Mouse (Mus musculus) embryo, embryonic 10.5 days (tissue): ENCODE data around the gene Gm826.
A peak's percentile ranks its signal among the peaks of the same experiment; 100 is the strongest.

Experiments used
- DNase-seq: peaks from one replicate; pipeline ENCODE4 v3.0.0-alpha.2; 2015; ENCODE audit warnings: low spot score

The Gm826 gene

GRCm38 (mm10) chr2:160334111-160334661, at the start of gene Gm826:
Gene Gm826 (minus strand): TSS chr2:160334162.
- no peak for DNase-seq

GRCm38 (mm10) chr2:160383418-160383817, 49.5 kb upstream of the Gm826 start:
- DNase-seq = no peak

GRCm38 (mm10) chr2:160378271-160378670, 44.3 kb upstream of the Gm826 start:
- peak; percentile 63 for DNase-seq

- DNase-seq = no peak
Measured at GRCm38 (mm10) chr2:160376236-160376635, 42.3 kb upstream of the Gm826 start.

- peak; percentile 38 for DNase-seq
Measured at GRCm38 (mm10) chr2:160369653-160370420, 35.9 kb upstream of the Gm826 start.

- peak; percentile 64 for DNase-seq
Measured at GRCm38 (mm10) chr2:160368422-160369357, 34.7 kb upstream of the Gm826 start.

GRCm38 (mm10) chr2:160367448-160368208, 33.7 kb upstream of the Gm826 start:
- DNase-seq = peak; percentile 95

- peak; percentile 96 for DNase-seq
Measured at GRCm38 (mm10) chr2:160366980-160367338, 33.0 kb upstream of the Gm826 start, which contains the start of gene Mafb. Gene Mafb (minus strand): TSS chr2:160367065.

GRCm38 (mm10) chr2:160366111-160366979, 32.4 kb upstream of the Gm826 start:
- DNase-seq = peak; percentile 63

- DNase-seq = peak; percentile 61
Measured at GRCm38 (mm10) chr2:160365107-160365911, 31.3 kb upstream of the Gm826 start.

GRCm38 (mm10) chr2:160364666-160365065, 30.7 kb upstream of the Gm826 start:
- DNase-seq = peak; percentile 69

- DNase-seq = peak; percentile 62
Measured at GRCm38 (mm10) chr2:160364128-160364650, 30.2 kb upstream of the Gm826 start.

GRCm38 (mm10) chr2:160363201-160363600, 29.2 kb upstream of the Gm826 start:
- peak; percentile 44 for DNase-seq

GRCm38 (mm10) chr2:160361442-160362121, 27.6 kb upstream of the Gm826 start:
- peak; percentile 34 for DNase-seq

- DNase-seq = peak; percentile 32
Measured at GRCm38 (mm10) chr2:160360234-160360874, 26.4 kb upstream of the Gm826 start.

- no peak for DNase-seq
Measured at GRCm38 (mm10) chr2:160358896-160359295, 24.9 kb upstream of the Gm826 start.

- DNase-seq = peak; percentile 32
Measured at GRCm38 (mm10) chr2:160357442-160357841, 23.5 kb upstream of the Gm826 start.

- peak; percentile 65 for DNase-seq
Measured at GRCm38 (mm10) chr2:160356132-160356531, 22.2 kb upstream of the Gm826 start.
